Mouse (Mus musculus) E14TG2a.4 (cell line): ENCODE data around the gene Usf1.

ENCODE experiments used
- CTCF ChIP-seq: conservative IDR thresholded peaks from 2 replicates; pipeline ENCODE4 v1.5.1; 2014; ENCODE audit warnings: low read length
- NANOG ChIP-seq: IDR thresholded peaks from 2 replicates; pipeline ENCODE4 v1.6.1; 2014; ENCODE audit warnings: borderline replicate concordance, low read length, mixed read lengths

DNA sequence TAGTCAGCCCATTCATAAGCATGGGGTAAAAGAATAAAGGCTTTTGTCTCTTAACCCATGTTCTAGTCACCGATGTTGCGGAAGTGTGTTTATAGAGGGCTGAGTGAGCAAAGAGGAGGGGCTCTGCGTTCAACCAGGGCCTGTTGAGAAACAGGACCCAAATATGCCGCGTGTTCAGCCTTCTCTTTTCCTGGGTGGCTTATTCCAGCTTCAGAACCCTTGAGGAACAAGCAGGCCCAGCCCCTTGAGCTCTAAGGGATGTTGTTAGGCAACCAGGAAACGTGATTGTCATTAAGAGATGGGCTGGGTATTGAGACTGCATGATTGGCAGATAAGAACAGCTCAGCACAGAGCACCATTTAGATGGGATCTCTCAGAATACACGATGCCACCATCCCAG lies 45.2 kb upstream of the Usf1 start:
- TF ChIP-seq CTCF (no peak), NANOG (no peak)
